Mouse (Mus musculus): ENCODE measurements around the gene Rab15.

DNA sequence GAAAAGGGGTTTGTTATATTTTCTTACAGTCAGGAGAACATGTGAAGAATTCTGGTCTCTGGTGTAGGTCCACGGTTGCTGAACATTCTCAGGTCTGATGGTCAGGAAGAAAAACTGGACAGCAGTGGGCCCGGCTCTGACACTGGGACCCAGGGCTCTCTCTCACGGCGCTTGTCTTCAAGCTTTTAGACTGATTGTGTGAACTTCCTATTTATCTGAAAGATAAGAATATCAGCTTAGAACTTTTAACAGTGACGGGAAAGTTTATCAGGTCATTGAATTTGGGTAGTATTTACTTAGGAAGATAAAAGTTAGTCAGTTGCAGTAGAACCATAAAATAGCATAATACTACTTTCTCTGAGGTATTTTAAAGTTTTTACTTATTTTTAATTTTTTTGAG is 45.8 kb downstream of the Rab15 start:
- TF ChIP-seq CTCF (IDR thresholded peaks at IDR 0.05 in 2 of 3, conservative IDR thresholded peaks at IDR 0.05 in 1 of 3; ENCODE audit: control insufficient read depth in 1 of 3, insufficient read depth in 1 of 3, low read depth in 2 of 3, low read length in 3 of 3, poor library complexity in 1 of 3, severe bottlenecking in 1 of 3) (no peak), HCFC1 (IDR thresholded peaks at IDR 0.05; ENCODE audit: low read depth, low read length) (no peak), POLR2A (IDR thresholded peaks at IDR 0.05; ENCODE audit: control insufficient read depth in 1 of 2, insufficient read depth in 1 of 2, low read depth in 1 of 2, low read length in 2 of 2, poor library complexity in 1 of 2) (no peak), ETS1 (IDR thresholded peaks at IDR 0.05; ENCODE audit: low read depth, low read length) (0 out of 2 replicates have a peak, but pooled peaks have one; percentile 50), ZNF384 (IDR thresholded peaks at IDR 0.05; ENCODE audit: low read depth, low read length) (no peak), USF2 (IDR thresholded peaks at IDR 0.05; ENCODE audit: borderline replicate concordance in 1 of 2, insufficient read depth in 1 of 2, low read depth in 1 of 2, low read length in 2 of 2) (no peak), EP300 (IDR thresholded peaks at IDR 0.05; ENCODE audit: low read depth in 1 of 2, low read length in 2 of 2) (peak; percentile 44 to 68; a peak in 2 of 4 replicates), ZKSCAN1 (IDR thresholded peaks at IDR 0.05; ENCODE audit: low read depth, low read length) (no peak), TAL1 (IDR thresholded peaks at IDR 0.05; ENCODE audit: low read length) (no peak), MAX (IDR thresholded peaks at IDR 0.05; ENCODE audit: low read length) (no peak), CHD2 (IDR thresholded peaks at IDR 0.05; ENCODE audit: low read length) (no peak), NELFE (IDR thresholded peaks at IDR 0.05; ENCODE audit: low read depth, low read length) (no peak)
